Mouse (Mus musculus) CH12.LX (cell line): Measurements from ENCODE around the gene Zbtb39. TPM values are rescaled to one million over a fixed set of nuclear protein-coding genes. Genes with fewer than 3 reads are reported as not detected.

Source experiments
- DNase-seq: peaks from one replicate; pipeline ENCODE4 v3.0.0-alpha.2; 2013; ENCODE audit errors: extremely low read depth
- H3K27ac ChIP-seq: 2 replicates; pipeline ENCODE4 v1.5.1; 2012; ENCODE audit warnings: low read depth, mild to moderate bottlenecking, control low read depth, moderate library complexity; ENCODE audit not compliant: insufficient read depth
- H3K27me3 ChIP-seq: replicated peaks from 2 replicates; pipeline ENCODE3; 2012; ENCODE audit warnings: inconsistent platforms
- H3K36me3 ChIP-seq, 2 experiments: replicated peaks in 1 of 2; 2 replicates each; pipeline versions ENCODE3 to v1.6.1; 2012; ENCODE audit warnings: inconsistent platforms in 1 of 2, low read length in 1 of 2, mild to moderate bottlenecking in 1 of 2, mixed read lengths in 1 of 2, moderate library complexity in 1 of 2; ENCODE audit not compliant: control insufficient read depth in 1 of 2, insufficient read depth in 1 of 2
- H3K4me1 ChIP-seq, 2 experiments: 2 replicates each; pipeline ENCODE4 v1.6.1; 2012; ENCODE audit warnings: inconsistent platforms in 1 of 2, moderate library complexity in 1 of 2; ENCODE audit not compliant: insufficient read depth in 2 of 2, control insufficient read depth in 1 of 2
- H3K4me2 ChIP-seq: 2 replicates; pipeline ENCODE4 v1.6.1; 2012; ENCODE audit warnings: low read depth, mild to moderate bottlenecking, control low read depth; ENCODE audit not compliant: poor library complexity, insufficient read depth, severe bottlenecking
- H3K4me3 ChIP-seq, 3 experiments: fragments of 150-350 bp in 1 of 3; sonication (generic) in 1 of 3; replicated peaks in 1 of 3; 2 replicates each; pipeline versions ENCODE3 to v1.5.1; 2011 to 2012; ENCODE audit warnings: low read depth in 2 of 3, low read length in 2 of 3, mild to moderate bottlenecking in 2 of 3, moderate library complexity in 2 of 3, control low read depth in 1 of 3, improper control_type of control experiment in 1 of 3, inconsistent platforms in 1 of 3, mixed read lengths in 1 of 3; ENCODE audit not compliant: poor library complexity in 1 of 3
- H3K79me2 ChIP-seq: replicated peaks from 2 replicates; pipeline ENCODE4 v1.6.1; 2012; ENCODE audit warnings: mild to moderate bottlenecking, moderate library complexity; ENCODE audit not compliant: control insufficient read depth, poor library complexity, insufficient read depth, severe bottlenecking; ENCODE audit errors: extremely low read depth
- H3K9ac ChIP-seq: 2 replicates; pipeline ENCODE4 v1.6.1; 2012; ENCODE audit warnings: low read depth, mild to moderate bottlenecking, control low read depth, moderate library complexity; ENCODE audit not compliant: insufficient read depth
- H3K9me3 ChIP-seq: replicated peaks from 2 replicates; pipeline ENCODE3; 2012; ENCODE audit warnings: low read length, inconsistent platforms, mixed read lengths
- CHD1 ChIP-seq: IDR thresholded peaks from 2 replicates; pipeline ENCODE4 v1.6.1; 2012; ENCODE audit warnings: low read depth, low read length, improper control_type of control experiment, inconsistent platforms
- CTCF ChIP-seq, 2 experiments: IDR thresholded peaks in 1 of 2; conservative IDR thresholded peaks in 1 of 2; 2 replicates each; pipeline ENCODE4 v1.5.1; 2011 to 2012; ENCODE audit warnings: low read depth in 2 of 2, low read length in 2 of 2, improper control_type of control experiment in 1 of 2, inconsistent platforms in 1 of 2, mild to moderate bottlenecking in 1 of 2, moderate library complexity in 1 of 2
- JUN ChIP-seq: IDR thresholded peaks from 2 replicates; pipeline ENCODE4 v1.6.1; 2011; ENCODE audit warnings: low read depth, mild to moderate bottlenecking, low read length, improper control_type of control experiment, moderate library complexity; ENCODE audit not compliant: insufficient read depth
- JUND ChIP-seq: conservative IDR thresholded peaks from 2 replicates; pipeline ENCODE4 v1.6.1; 2011; ENCODE audit warnings: low read depth, low read length, improper control_type of control experiment
- KAT2A ChIP-seq: IDR thresholded peaks from 2 replicates; pipeline ENCODE4 v1.6.1; 2012; ENCODE audit warnings: low read length, improper control_type of control experiment, inconsistent platforms; ENCODE audit not compliant: insufficient replicate concordance
- MAX ChIP-seq: IDR thresholded peaks from 2 replicates; pipeline ENCODE4 v1.6.1; 2011; ENCODE audit warnings: low read length, improper control_type of control experiment
- PAX5 ChIP-seq: IDR thresholded peaks from 2 replicates; pipeline ENCODE4 v1.6.1; 2012; ENCODE audit warnings: low read length, inconsistent platforms, mixed read lengths
- POLR2AphosphoS2 ChIP-seq: IDR thresholded peaks from 2 replicates; pipeline ENCODE4 v1.6.1; 2011; ENCODE audit warnings: low read depth, low read length, improper control_type of control experiment
- RAD21 ChIP-seq: IDR thresholded peaks from 2 replicates; pipeline ENCODE4 v1.6.1; 2011; ENCODE audit warnings: low read depth, mild to moderate bottlenecking, low read length, improper control_type of control experiment, moderate library complexity
- RCOR1 ChIP-seq: conservative IDR thresholded peaks from 2 replicates; pipeline ENCODE4 v1.6.1; 2012; ENCODE audit warnings: low read depth, mild to moderate bottlenecking, inconsistent platforms, low read length, improper control_type of control experiment
- SIN3A ChIP-seq: IDR thresholded peaks from 2 replicates; pipeline ENCODE4 v1.6.1; 2012; ENCODE audit warnings: low read length, improper control_type of control experiment, inconsistent platforms
- SMC3 ChIP-seq: IDR thresholded peaks from 2 replicates; pipeline ENCODE4 v1.6.1; 2011; ENCODE audit warnings: low read depth, low read length, improper control_type of control experiment
- TBP ChIP-seq: conservative IDR thresholded peaks from 2 replicates; pipeline ENCODE4 v1.6.1; 2011; ENCODE audit warnings: low read depth, low read length, improper control_type of control experiment
- TCF12 ChIP-seq: IDR thresholded peaks from 2 replicates; pipeline ENCODE4 v1.6.1; 2014; ENCODE audit warnings: low read depth, mild to moderate bottlenecking, inconsistent platforms, low read length, improper control_type of control experiment
- UBTF ChIP-seq: IDR thresholded peaks from 2 replicates; pipeline ENCODE4 v1.6.1; 2012; ENCODE audit warnings: low read depth, mild to moderate bottlenecking, inconsistent platforms, low read length, improper control_type of control experiment, moderate library complexity
- ZC3H11A ChIP-seq: IDR thresholded peaks from 2 replicates; pipeline ENCODE4 v1.6.1; 2012; ENCODE audit warnings: low read depth, mild to moderate bottlenecking, inconsistent platforms, low read length, improper control_type of control experiment
- ZNF384 ChIP-seq: IDR thresholded peaks from 2 replicates; pipeline ENCODE4 v1.6.1; 2012; ENCODE audit warnings: low read depth, low read length, improper control_type of control experiment, inconsistent platforms
- dilution Hi-C: fragments of 300-500 bp; cut with MboI; formaldehyde crosslinking; loops from 2 replicates; pipeline ENCODE4 v1.14.3; 2020; ENCODE audit warnings: low sequenced_read_pairs; ENCODE audit not compliant: extremely low pct_unique_long_range_greater_than_20kb, extremely low pct_ligation_motif_present
- in situ Hi-C: fragments of 300-500 bp; cut with MboI; formaldehyde crosslinking; loops from 3 replicates; pipeline ENCODE4 v1.14.3; 2019; ENCODE audit warnings: low sequenced_read_pairs, low pct_ligation_motif_present, low pct_unique_long_range_greater_than_20kb, mixed read lengths
- polyA plus RNA-seq: library from polyadenylated mRNA; unstranded; fragments of >175 nt; gene quantifications from 2 replicates; pipeline ENCODE4 v1.2.1, GENCODE M21; 2012; ENCODE audit warnings: low read depth; ENCODE audit not compliant: insufficient read length
- total RNA-seq, 2 experiments: library from RNA; depleted of rRNA; stranded (reverse); fragments of 300-350 nt in 1 of 2; fragments of >200 nt in 1 of 2; gene quantifications; 2 replicates each; pipeline ENCODE4 v1.2.3; 2012 to 2014

The Zbtb39 gene
- total and polyA plus RNA-seq, 3 experiments = 1.1 to 5.0 (median 4.2) TPM

GRCm38 (mm10) chr10:127730285-127730932 is 8.9 kb upstream of the Zbtb39 start:
- no peak for DNase-seq
- Histone ChIP-seq H3K4me3 (no peak overlapping the region), H3K79me2 (no peaks in the 10 kb centered on the region), H3K36me3 (no peaks in the 10 kb centered on the region), H3K27ac (no peak overlapping the region), H3K9me3 (no peaks in the 10 kb centered on the region), H3K27me3 (peaks cover 42% of the 10 kb centered on the region), H3K4me2 (no peak overlapping the region), H3K9ac (no peak overlapping the region), H3K4me1 (peaks cover 10 to 14% of the 10 kb centered on the region in 2 experiments)
- no peak for TF ChIP-seq RCOR1
- no peak for TF ChIP-seq CTCF (conservative IDR thresholded peaks at IDR 0.05 in 1 of 2, IDR thresholded peaks at IDR 0.05 in 1 of 2; ENCODE audit: low read depth in 2 of 2, low read length in 2 of 2)
- TF ChIP-seq TBP = no peak
- TF ChIP-seq SIN3A = no peak
- no peak for TF ChIP-seq RAD21
- dilution Hi-C loops = no loop called here
- in situ Hi-C loops = loop anchor here (5.0 to 25.0 kb wide), 4 partner anchors 33 to 207 kb away; no protein-coding TSS in a partner anchor

- dilution Hi-C loops = no loop called here
- no peak overlapping the region for H3K27ac ChIP-seq
- H3K36me3 ChIP-seq = no peaks in the 10 kb centered on the region
- H3K4me3 ChIP-seq = no peak overlapping the region
- no peak for DNase-seq
- no peaks in the 10 kb centered on the region for H3K9me3 ChIP-seq
- no peak overlapping the region for H3K4me2 ChIP-seq
- 0 out of 2 replicates have a peak overlapping the region, but pooled peaks have one; percentile 13 for H3K9ac ChIP-seq
- H3K27me3 ChIP-seq = peaks cover 38% of the 10 kb centered on the region
- in situ Hi-C loops = loop anchor here (5.0 to 25.0 kb wide), 4 partner anchors 34 to 206 kb away; no protein-coding TSS in a partner anchor
- H3K4me1 ChIP-seq = peaks cover 10 to 14% of the 10 kb centered on the region in 2 experiments
- no peaks in the 10 kb centered on the region for H3K79me2 ChIP-seq
- TF ChIP-seq PAX5 = no peak
- TF ChIP-seq POLR2AphosphoS2 = no peak
- no peak for TF ChIP-seq TCF12
- no peak for TF ChIP-seq TBP
- no peak for TF ChIP-seq MAX
- no peak for TF ChIP-seq RCOR1
- TF ChIP-seq CHD1 = no peak
- TF ChIP-seq JUND = no peak
- no peak for TF ChIP-seq KAT2A
Measured at GRCm38 (mm10) chr10:127730933-127731310, 8.4 kb upstream of the Zbtb39 start.

DNA sequence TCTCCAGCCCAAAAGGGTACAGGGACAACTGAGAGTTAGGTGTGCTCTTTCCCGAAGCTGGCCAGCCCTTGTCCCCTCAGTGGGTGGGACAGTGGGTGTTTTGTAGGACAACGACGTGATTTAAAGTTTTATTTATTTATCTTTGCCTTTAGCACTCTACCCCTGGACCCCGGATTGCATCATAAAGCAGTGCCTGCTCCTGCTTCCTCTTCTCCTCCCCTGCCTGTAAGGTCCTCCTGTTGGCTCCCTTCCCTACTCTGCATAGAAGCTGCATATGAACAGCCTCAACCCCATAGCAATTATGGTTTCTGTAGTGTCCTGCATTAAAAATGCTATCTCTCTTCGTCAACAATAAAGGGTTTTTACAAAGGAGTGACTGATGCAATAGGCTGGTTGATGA is 7.9 kb upstream of the Zbtb39 start:
- Histone ChIP-seq H3K27ac (no peak overlapping the region), H3K4me2 (no peak overlapping the region), H3K36me3 (no peaks in the 10 kb centered on the region), H3K4me3 (no peak overlapping the region), H3K9ac (0 out of 2 replicates have a peak overlapping the region, but pooled peaks have one; percentile 13), H3K27me3 (peaks cover 38% of the 10 kb centered on the region), H3K79me2 (no peaks in the 10 kb centered on the region), H3K9me3 (no peaks in the 10 kb centered on the region), H3K4me1 (peaks cover 10 to 14% of the 10 kb centered on the region in 2 experiments)
- DNase-seq = peak; percentile 3
- TF ChIP-seq ZNF384 = peak; percentile 39; the same call in 1 of the 2 replicates
- TF ChIP-seq SMC3 = no peak
- TF ChIP-seq UBTF = no peak
- no peak for TF ChIP-seq ZC3H11A
- no peak for TF ChIP-seq JUN
- in situ Hi-C loops = loop anchor here (5.0 to 25.0 kb wide), 4 partner anchors 34 to 206 kb away; no protein-coding TSS in a partner anchor
- dilution Hi-C loops = no loop called here
